Mouse (Mus musculus) cerebellum, postnatal 10 days (tissue): ENCODE measurements around the gene Zfp108.
A peak's percentile ranks its signal among the peaks of the same experiment; 100 is the strongest.

Experiments
- DNase-seq, 2 experiments: peaks; one replicate each; pipeline ENCODE4 v3.0.0; 2021; ENCODE audit warnings: mixed read lengths in 2 of 2

The Zfp108 gene

GRCm38 (mm10) chr7:24286916-24287315 lies 32.3 kb downstream of the Zfp108 start:
- DNase-seq: no peak

GRCm38 (mm10) chr7:24287670-24288069 lies 33.1 kb downstream of the Zfp108 start:
- DNase-seq: peak in 1 of 2 experiments; percentile 30

- DNase-seq: no peak
Observed at GRCm38 (mm10) chr7:24288512-24288911, 33.9 kb downstream of the Zfp108 start.

- DNase-seq: no peak
Observed at GRCm38 (mm10) chr7:24290106-24290693, 35.6 kb downstream of the Zfp108 start.

GRCm38 (mm10) chr7:24291387-24292090 lies 36.9 kb downstream of the Zfp108 start:
- DNase-seq: no peak

GRCm38 (mm10) chr7:24293061-24293851 lies 38.7 kb downstream of the Zfp108 start:
- DNase-seq: no peak

- DNase-seq: no peak
Observed at GRCm38 (mm10) chr7:24294763-24295162, 40.2 kb downstream of the Zfp108 start.

- DNase-seq: no peak
Observed at GRCm38 (mm10) chr7:24295376-24295775, 40.8 kb downstream of the Zfp108 start.

- no peak for DNase-seq
Observed at GRCm38 (mm10) chr7:24296386-24296785, 41.8 kb downstream of the Zfp108 start.

GRCm38 (mm10) chr7:24297361-24298095 lies 42.9 kb downstream of the Zfp108 start:
- no peak for DNase-seq

- DNase-seq: peak in 1 of 2 experiments; percentile 53
Observed at GRCm38 (mm10) chr7:24298635-24298972, 44.0 kb downstream of the Zfp108 start.

- DNase-seq: peak; percentile 89 to 90
Observed at GRCm38 (mm10) chr7:24298973-24299708, 44.5 kb downstream of the Zfp108 start.

- peak; percentile 75 to 77 for DNase-seq
Observed at GRCm38 (mm10) chr7:24299823-24300481, 45.4 kb downstream of the Zfp108 start.

GRCm38 (mm10) chr7:24300771-24301282 lies 46.2 kb downstream of the Zfp108 start, which contains the start of gene Zfp61:
TSS of gene Zfp61 (minus strand) at chr7:24301232.
- DNase-seq: peak; percentile 70 to 73
